Mouse (Mus musculus): ENCODE data around the gene Enox1. TPM values are rescaled to one million over a fixed set of nuclear protein-coding genes. Genes with fewer than 3 reads are reported as not detected.
A peak's percentile ranks its signal among the peaks of the same experiment; 100 is the strongest.

Gene Enox1
- polyA plus RNA-seq, 2 experiments, result 13.5 to 15.6 TPM

- Histone ChIP-seq H3K9ac (ENCODE audit: low read depth, low read length, severe bottlenecking) (no peak overlapping the region), H3K4me2 (replicated peaks; ENCODE audit: low read depth, low read length, severe bottlenecking) (no peak overlapping the region), H3K27ac (replicated peaks; ENCODE audit: low read depth, low read length) (no peak overlapping the region), H3K36me3 (ENCODE audit: control insufficient read depth, insufficient read depth, low read length) (no peaks in the 10 kb centered on the region), H3K4me3 (replicated peaks; ENCODE audit: low read length) (no peak overlapping the region), H3K9me3 (ENCODE audit: control insufficient read depth, low read length) (no peaks in the 10 kb centered on the region), H3K27me3 (ENCODE audit: control insufficient read depth, insufficient read depth, low read length) (no peaks in the 10 kb centered on the region), H3K4me1 (ENCODE audit: control insufficient read depth, insufficient read depth, low read length) (no peaks in the 10 kb centered on the region)
- no peak for TF ChIP-seq POLR2A (IDR thresholded peaks at IDR 0.05; ENCODE audit: borderline replicate concordance, extremely low read depth, insufficient read depth, insufficient read length)
- DNase-seq (ENCODE audit: low spot score), result no peak
- 88% methylated on average over 7 of the region's 7 CpGs for WGBS
- no peak for ATAC-seq (ENCODE audit: low FRiP score, low read depth)
Measured at GRCm38 (mm10) chr14:77440805-77441204, 284.2 kb downstream of the Enox1 start.

- 85% methylated on average over 6 of the region's 6 CpGs for WGBS
- Histone ChIP-seq H3K36me3 (ENCODE audit: control insufficient read depth, insufficient read depth, low read length) (no peaks in the 10 kb centered on the region), H3K4me2 (replicated peaks; ENCODE audit: low read depth, low read length, severe bottlenecking) (no peak overlapping the region), H3K4me1 (ENCODE audit: control insufficient read depth, insufficient read depth, low read length) (no peaks in the 10 kb centered on the region), H3K9me3 (ENCODE audit: control insufficient read depth, low read length) (no peaks in the 10 kb centered on the region), H3K27me3 (ENCODE audit: control insufficient read depth, insufficient read depth, low read length) (no peaks in the 10 kb centered on the region), H3K9ac (ENCODE audit: low read depth, low read length, severe bottlenecking) (no peak overlapping the region), H3K4me3 (replicated peaks; ENCODE audit: low read length) (no peak overlapping the region), H3K27ac (replicated peaks; ENCODE audit: low read depth, low read length) (no peak overlapping the region)
- no peak for TF ChIP-seq POLR2A (IDR thresholded peaks at IDR 0.05; ENCODE audit: borderline replicate concordance, extremely low read depth, insufficient read depth, insufficient read length)
- DNase-seq (ENCODE audit: low spot score), result no peak
- no peak for ATAC-seq (ENCODE audit: low FRiP score, low read depth)
Measured at GRCm38 (mm10) chr14:77441541-77441940, 285.0 kb downstream of the Enox1 start.

GRCm38 (mm10) chr14:77448001-77448400 is 291.4 kb downstream of the Enox1 start:
- Histone ChIP-seq H3K4me1 (ENCODE audit: control insufficient read depth, insufficient read depth, low read length) (0 out of 2 replicates have a peak, but pooled peaks cover 3% of the 10 kb centered on the region), H3K36me3 (ENCODE audit: control insufficient read depth, insufficient read depth, low read length) (no peaks in the 10 kb centered on the region), H3K27me3 (ENCODE audit: control insufficient read depth, insufficient read depth, low read length) (no peaks in the 10 kb centered on the region), H3K9ac (ENCODE audit: low read depth, low read length, severe bottlenecking) (no peak overlapping the region), H3K27ac (replicated peaks; ENCODE audit: low read depth, low read length) (no peak overlapping the region), H3K9me3 (ENCODE audit: control insufficient read depth, low read length) (no peaks in the 10 kb centered on the region), H3K4me2 (replicated peaks; ENCODE audit: low read depth, low read length, severe bottlenecking) (no peak overlapping the region), H3K4me3 (replicated peaks; ENCODE audit: low read length) (no peak overlapping the region)
- no peak for DNase-seq (ENCODE audit: low spot score)
- 67% methylated on average over 4 of the region's 4 CpGs for WGBS
- ATAC-seq (ENCODE audit: low FRiP score, low read depth), result no peak
- TF ChIP-seq POLR2A (IDR thresholded peaks at IDR 0.05; ENCODE audit: borderline replicate concordance, extremely low read depth, insufficient read depth, insufficient read length), result no peak

- H3K9me3 ChIP-seq (ENCODE audit: control insufficient read depth, low read length), result no peaks in the 10 kb centered on the region
- TF ChIP-seq POLR2A (IDR thresholded peaks at IDR 0.05; ENCODE audit: borderline replicate concordance, extremely low read depth, insufficient read depth, insufficient read length), result no peak
- H3K27ac ChIP-seq (replicated peaks; ENCODE audit: low read depth, low read length), result no peak overlapping the region
- H3K4me3 ChIP-seq (replicated peaks; ENCODE audit: low read length), result no peak overlapping the region
- WGBS, result 87% methylated on average over 4 of the region's 4 CpGs
- no peak overlapping the region for H3K4me2 ChIP-seq (replicated peaks; ENCODE audit: low read depth, low read length, severe bottlenecking)
- H3K9ac ChIP-seq (ENCODE audit: low read depth, low read length, severe bottlenecking), result no peak overlapping the region
- ATAC-seq (ENCODE audit: low FRiP score, low read depth), result no peak
- H3K27me3 ChIP-seq (ENCODE audit: control insufficient read depth, insufficient read depth, low read length), result no peaks in the 10 kb centered on the region
- DNase-seq (ENCODE audit: low spot score), result no peak
- H3K4me1 ChIP-seq (ENCODE audit: control insufficient read depth, insufficient read depth, low read length), result 0 out of 2 replicates have a peak, but pooled peaks cover 8% of the 10 kb centered on the region
- no peaks in the 10 kb centered on the region for H3K36me3 ChIP-seq (ENCODE audit: control insufficient read depth, insufficient read depth, low read length)
Measured at GRCm38 (mm10) chr14:77451916-77452315, 295.4 kb downstream of the Enox1 start.

GRCm38 (mm10) chr14:77456066-77456465 is 299.5 kb downstream of the Enox1 start:
- Histone ChIP-seq H3K4me1 (ENCODE audit: control insufficient read depth, insufficient read depth, low read length) (peaks cover 15% of the 10 kb centered on the region), H3K27ac (replicated peaks; ENCODE audit: low read depth, low read length) (no peak overlapping the region), H3K4me3 (replicated peaks; ENCODE audit: low read length) (no peak overlapping the region), H3K9me3 (ENCODE audit: control insufficient read depth, low read length) (no peaks in the 10 kb centered on the region), H3K27me3 (ENCODE audit: control insufficient read depth, insufficient read depth, low read length) (no peaks in the 10 kb centered on the region), H3K36me3 (ENCODE audit: control insufficient read depth, insufficient read depth, low read length) (no peaks in the 10 kb centered on the region), H3K9ac (ENCODE audit: low read depth, low read length, severe bottlenecking) (no peak overlapping the region), H3K4me2 (replicated peaks; ENCODE audit: low read depth, low read length, severe bottlenecking) (no peak overlapping the region)
- TF ChIP-seq POLR2A (IDR thresholded peaks at IDR 0.05; ENCODE audit: borderline replicate concordance, extremely low read depth, insufficient read depth, insufficient read length), result no peak
- ATAC-seq (ENCODE audit: low FRiP score, low read depth), result no peak
- WGBS, result 79% methylated on average over 3 of the region's 3 CpGs
- no peak for DNase-seq (ENCODE audit: low spot score)

GRCm38 (mm10) chr14:77456876-77457275 is 300.3 kb downstream of the Enox1 start:
- no peak for TF ChIP-seq POLR2A (IDR thresholded peaks at IDR 0.05; ENCODE audit: borderline replicate concordance, extremely low read depth, insufficient read depth, insufficient read length)
- peak; percentile 74; the same call in 1 of the 2 replicates for ATAC-seq (ENCODE audit: low FRiP score, low read depth)
- Histone ChIP-seq H3K27ac (replicated peaks; ENCODE audit: low read depth, low read length) (peak overlapping the region; percentile 56; the same call in 1 of the 2 replicates), H3K4me1 (ENCODE audit: control insufficient read depth, insufficient read depth, low read length) (peaks cover 15% of the 10 kb centered on the region), H3K4me2 (replicated peaks; ENCODE audit: low read depth, low read length, severe bottlenecking) (peak overlapping the region; percentile 13; the same call in 1 of the 2 replicates), H3K9ac (ENCODE audit: low read depth, low read length, severe bottlenecking) (no peak overlapping the region), H3K36me3 (ENCODE audit: control insufficient read depth, insufficient read depth, low read length) (no peaks in the 10 kb centered on the region), H3K4me3 (replicated peaks; ENCODE audit: low read length) (no peak overlapping the region), H3K27me3 (ENCODE audit: control insufficient read depth, insufficient read depth, low read length) (no peaks in the 10 kb centered on the region), H3K9me3 (ENCODE audit: control insufficient read depth, low read length) (no peaks in the 10 kb centered on the region)
- 17% methylated on average over 7 of the region's 7 CpGs for WGBS
- peak; percentile 84 for DNase-seq (ENCODE audit: low spot score)
